Mouse (Mus musculus) urinary bladder, postnatal 10 days (tissue): ENCODE measurements around the gene Kif18a.

Experiments
- DNase-seq: peaks from one replicate; pipeline ENCODE4 v3.0.0; 2022; ENCODE audit warnings: low spot score

Kif18a gene

GRCm38 (mm10) chr2:109374881-109375280 is 94.3 kb downstream of the Kif18a start:
- no peak for DNase-seq

GRCm38 (mm10) chr2:109384019-109384418 is 103.5 kb downstream of the Kif18a start:
- DNase-seq: no peak

- DNase-seq: no peak
These were observed 105.7 kb downstream of the Kif18a start for GRCm38 (mm10) chr2:109386211-109386610.

DNA sequence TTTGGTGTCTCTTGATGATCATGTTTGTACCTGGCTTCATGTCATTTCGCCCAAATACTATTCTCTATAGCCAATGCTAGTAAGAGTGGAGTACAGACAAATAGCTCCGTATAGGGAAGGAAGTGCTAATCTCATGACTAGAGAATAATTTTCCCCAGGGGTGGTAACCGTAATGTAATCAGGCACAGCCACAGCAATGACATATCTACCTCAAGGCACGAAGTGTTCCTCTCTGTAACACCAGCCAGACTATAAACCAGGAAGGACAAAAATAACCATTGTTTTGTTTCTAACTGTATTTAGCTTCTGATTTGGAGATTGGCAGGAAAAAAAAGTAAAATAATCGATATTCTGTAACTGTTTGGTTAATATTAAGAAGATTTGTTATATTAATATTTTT is 108.2 kb downstream of the Kif18a start:
- no peak for DNase-seq

DNA sequence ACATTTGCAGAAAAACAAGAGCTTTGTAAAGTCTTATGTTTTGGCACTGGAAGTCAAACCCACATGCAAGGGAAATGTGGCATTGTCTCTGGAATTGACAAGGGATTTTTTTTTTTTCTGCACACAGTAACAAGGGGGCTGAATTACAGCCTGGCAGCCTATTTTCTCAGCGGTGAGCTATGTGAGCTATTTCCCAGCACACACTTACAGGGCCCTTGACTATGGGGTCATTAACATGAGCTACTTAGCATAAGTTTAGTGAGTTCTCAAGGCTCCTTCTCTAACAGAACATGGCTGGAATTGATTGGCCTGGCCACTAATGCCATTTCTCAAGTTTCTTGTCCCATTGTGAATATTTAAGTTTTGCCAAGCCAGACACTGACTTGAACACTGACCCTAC is 109.4 kb downstream of the Kif18a start:
- DNase-seq: no peak
